Mouse (Mus musculus) MEL (cell line): ENCODE measurements at regions not wholly inside any gene's neighbourhood (a gene's known extent, or its start where the extent isn't known, plus 50 kb on each side); places are given as distances from the start of the nearest gene placed in this dataset.

Experiments used
- DNase-seq: peaks from one replicate; pipeline ENCODE4 v3.0.0; 2011; ENCODE audit warnings: low read depth, low spot score
- H3K27ac ChIP-seq: 2 replicates; pipeline ENCODE4 v1.5.1; 2012; ENCODE audit warnings: low read depth, mild to moderate bottlenecking, control low read depth, low read length, moderate library complexity; ENCODE audit not compliant: control insufficient read depth
- H3K27me3 ChIP-seq, 2 experiments: fragments of 150-350 bp in 1 of 2; sonication (generic) in 1 of 2; 2 replicates each; pipeline ENCODE4 v1.6.1; 2012; ENCODE audit warnings: low read length in 2 of 2, mild to moderate bottlenecking in 2 of 2, improper control_type of control experiment in 1 of 2, moderate library complexity in 1 of 2; ENCODE audit not compliant: insufficient read depth in 2 of 2, control insufficient read depth in 1 of 2
- H3K36me3 ChIP-seq, 2 experiments: 2 replicates each; pipeline ENCODE4 v1.6.1; 2012 to 2014; ENCODE audit warnings: low read length in 2 of 2, improper control_type of control experiment in 1 of 2, inconsistent platforms in 1 of 2, mild to moderate bottlenecking in 1 of 2; ENCODE audit not compliant: insufficient read depth in 2 of 2, control insufficient read depth in 1 of 2
- H3K4me1 ChIP-seq, 2 experiments: fragments of 150-350 bp in 1 of 2; sonication (generic) in 1 of 2; 2 replicates each; pipeline ENCODE4 v1.6.1; 2012; ENCODE audit warnings: low read length in 2 of 2, improper control_type of control experiment in 1 of 2, mild to moderate bottlenecking in 1 of 2; ENCODE audit not compliant: insufficient read depth in 2 of 2, control insufficient read depth in 1 of 2
- H3K4me3 ChIP-seq, 2 experiments: fragments of 150-350 bp in 1 of 2; sonication (generic) in 1 of 2; 2 replicates each; pipeline ENCODE4 v1.5.1; 2012; ENCODE audit warnings: low read depth in 2 of 2, low read length in 2 of 2, mild to moderate bottlenecking in 2 of 2, moderate library complexity in 2 of 2, control low read depth in 1 of 2, improper control_type of control experiment in 1 of 2; ENCODE audit not compliant: control insufficient read depth in 1 of 2, insufficient read depth in 1 of 2
- H3K79me2 ChIP-seq: 2 replicates; pipeline ENCODE4 v1.6.1; 2012; ENCODE audit warnings: mild to moderate bottlenecking, low read length, moderate library complexity; ENCODE audit not compliant: control insufficient read depth, poor library complexity, insufficient read depth
- H3K9ac ChIP-seq: 2 replicates; pipeline ENCODE4 v1.6.1; 2012; ENCODE audit warnings: low read depth, mild to moderate bottlenecking, control low read depth, low read length, moderate library complexity; ENCODE audit not compliant: control insufficient read depth, poor library complexity, severe bottlenecking
- H3K9me3 ChIP-seq: fragments of 150-350 bp; sonication (generic); replicated peaks from 2 replicates; pipeline ENCODE4 v1.6.1; 2012; ENCODE audit warnings: mild to moderate bottlenecking, low read length, improper control_type of control experiment, moderate library complexity; ENCODE audit not compliant: insufficient read depth
- CHD1 ChIP-seq: IDR thresholded peaks from 2 replicates; pipeline ENCODE4 v1.6.1; 2012; ENCODE audit warnings: low read depth, mild to moderate bottlenecking, inconsistent platforms, low read length, improper control_type of control experiment
- E2F4 ChIP-seq: IDR thresholded peaks from 2 replicates; pipeline ENCODE4 v1.6.1; 2011; ENCODE audit warnings: low read depth, low read length, improper control_type of control experiment, borderline replicate concordance
- ELF1 ChIP-seq: IDR thresholded peaks from 2 replicates; pipeline ENCODE4 v1.6.1; 2014; ENCODE audit warnings: low read depth, mild to moderate bottlenecking, inconsistent platforms, low read length, improper control_type of control experiment, moderate library complexity
- EP300 ChIP-seq, 2 experiments: IDR thresholded peaks; 2 replicates each; pipeline ENCODE4 v1.6.1; 2011; ENCODE audit warnings: improper control_type of control experiment in 2 of 2, low read length in 2 of 2, low read depth in 1 of 2, mild to moderate bottlenecking in 1 of 2
- ETS1 ChIP-seq: IDR thresholded peaks from 2 replicates; pipeline ENCODE4 v1.6.1; 2012; ENCODE audit warnings: low read depth, mild to moderate bottlenecking, inconsistent platforms, low read length, improper control_type of control experiment, moderate library complexity
- GABPA ChIP-seq: IDR thresholded peaks from 2 replicates; pipeline ENCODE4 v1.6.1; 2012; ENCODE audit warnings: low read depth, mild to moderate bottlenecking, inconsistent platforms, low read length, improper control_type of control experiment, moderate library complexity
- GATA1 ChIP-seq: IDR thresholded peaks from 2 replicates; pipeline ENCODE4 v1.6.1; 2011; ENCODE audit warnings: low read depth, low read length, improper control_type of control experiment
- KAT2A ChIP-seq: conservative IDR thresholded peaks from 2 replicates; pipeline ENCODE4 v1.6.1; 2012; ENCODE audit warnings: low read depth, low read length, improper control_type of control experiment, inconsistent platforms
- MAX ChIP-seq: IDR thresholded peaks from 2 replicates; pipeline ENCODE4 v1.6.1; 2011; ENCODE audit warnings: low read length, improper control_type of control experiment
- MAZ ChIP-seq: IDR thresholded peaks from 2 replicates; pipeline ENCODE4 v1.6.1; 2012; ENCODE audit warnings: low read depth, mild to moderate bottlenecking, inconsistent platforms, low read length, improper control_type of control experiment
- MEF2A ChIP-seq: IDR thresholded peaks from 2 replicates; pipeline ENCODE4 v1.6.1; 2014; ENCODE audit warnings: low read depth, mild to moderate bottlenecking, inconsistent platforms, low read length, improper control_type of control experiment; ENCODE audit not compliant: poor library complexity, insufficient replicate concordance, severe bottlenecking; ENCODE audit errors: extremely low read depth
- NRF1 ChIP-seq: IDR thresholded peaks from 2 replicates; pipeline ENCODE4 v1.6.1; 2014; ENCODE audit warnings: low read depth, mild to moderate bottlenecking, inconsistent platforms, low read length, improper control_type of control experiment, moderate library complexity; ENCODE audit not compliant: poor library complexity, insufficient read depth, severe bottlenecking
- POLR2AphosphoS2 ChIP-seq: IDR thresholded peaks from 2 replicates; pipeline ENCODE4 v1.6.1; 2011; ENCODE audit warnings: low read length, improper control_type of control experiment
- RAD21 ChIP-seq: IDR thresholded peaks from 2 replicates; pipeline ENCODE4 v1.6.1; 2011; ENCODE audit warnings: mild to moderate bottlenecking, low read depth, low read length, improper control_type of control experiment
- RCOR1 ChIP-seq: IDR thresholded peaks from 2 replicates; pipeline ENCODE4 v1.6.1; 2012; ENCODE audit warnings: low read depth, mild to moderate bottlenecking, inconsistent platforms, low read length, improper control_type of control experiment
- SIN3A ChIP-seq: IDR thresholded peaks from 2 replicates; pipeline ENCODE4 v1.6.1; 2012; ENCODE audit warnings: low read length, improper control_type of control experiment, inconsistent platforms
- SMC3 ChIP-seq: IDR thresholded peaks from 2 replicates; pipeline ENCODE4 v1.6.1; 2011; ENCODE audit warnings: low read depth, low read length, improper control_type of control experiment
- TAL1 ChIP-seq: IDR thresholded peaks from 2 replicates; pipeline ENCODE4 v1.6.1; 2012; ENCODE audit warnings: mild to moderate bottlenecking, inconsistent platforms, low read length, moderate library complexity, mixed read lengths
- TBP ChIP-seq: IDR thresholded peaks from 2 replicates; pipeline ENCODE4 v1.8.0; 2011; ENCODE audit warnings: low read depth, low read length, improper control_type of control experiment
- TCF12 ChIP-seq: IDR thresholded peaks from 2 replicates; pipeline ENCODE4 v1.6.1; 2014; ENCODE audit warnings: low read depth, mild to moderate bottlenecking, inconsistent platforms, low read length, improper control_type of control experiment, moderate library complexity
- UBTF ChIP-seq: IDR thresholded peaks from 2 replicates; pipeline ENCODE4 v1.6.1; 2012; ENCODE audit warnings: low read depth, mild to moderate bottlenecking, inconsistent platforms, low read length, improper control_type of control experiment, moderate library complexity, borderline replicate concordance; ENCODE audit not compliant: insufficient read depth
- USF1 ChIP-seq: IDR thresholded peaks from 2 replicates; pipeline ENCODE4 v1.6.1; 2014; ENCODE audit warnings: low read depth, mild to moderate bottlenecking, inconsistent platforms, low read length, improper control_type of control experiment, moderate library complexity
- USF2 ChIP-seq, 2 experiments: IDR thresholded peaks; 2 replicates each; pipeline ENCODE4 v1.6.1; 2011 to 2012; ENCODE audit warnings: improper control_type of control experiment in 2 of 2, low read length in 2 of 2, borderline replicate concordance in 1 of 2, inconsistent platforms in 1 of 2, low read depth in 1 of 2, mild to moderate bottlenecking in 1 of 2; ENCODE audit not compliant: insufficient read depth in 1 of 2
- ZC3H11A ChIP-seq: IDR thresholded peaks from 2 replicates; pipeline ENCODE4 v1.6.1; 2012; ENCODE audit warnings: low read depth, mild to moderate bottlenecking, inconsistent platforms, low read length, improper control_type of control experiment
- ZKSCAN1 ChIP-seq: IDR thresholded peaks from 2 replicates; pipeline ENCODE4 v1.6.1; 2012; ENCODE audit warnings: low read depth, mild to moderate bottlenecking, inconsistent platforms, low read length, improper control_type of control experiment, moderate library complexity

- Histone ChIP-seq H3K36me3 (no peaks in the 10 kb centered on the region), H3K27me3 (no peaks in the 10 kb centered on the region), H3K27ac (no peak overlapping the region), H3K79me2 (no peaks in the 10 kb centered on the region), H3K4me3 (no peak overlapping the region), H3K9ac (no peak overlapping the region)
- no peak for DNase-seq
- TF ChIP-seq GABPA (no peak), GATA1 (no peak), SMC3 (no peak), RAD21 (no peak), E2F4 (no peak), TAL1 (no peak), MAX (no peak), TCF12 (no peak), ELF1 (no peak), SIN3A (no peak), USF1 (no peak), USF2 (IDR thresholded peaks at IDR 0.05; ENCODE audit: borderline replicate concordance in 1 of 2, insufficient read depth in 1 of 2, low read depth in 1 of 2, low read length in 2 of 2) (no peak)
- TF ChIP-seq, all 39 proteins: peak for 0
- H3K4me1 ChIP-seq, result no peaks in the 10 kb centered on the region
- no peaks in the 10 kb centered on the region for H3K9me3 ChIP-seq
These were observed 306.0 kb downstream of the Gm6377 start for GRCm38 (mm10) chrX:109502571-109502970.

- no peak for DNase-seq
- TF ChIP-seq MEF2A (no peak), TCF12 (peak; percentile 64; the same call in 1 of the 2 replicates), UBTF (no peak), ZC3H11A (no peak), GABPA (no peak), TAL1 (no peak), E2F4 (no peak), RCOR1 (no peak), GATA1 (peak; percentile 57), KAT2A (no peak), POLR2AphosphoS2 (no peak), ZKSCAN1 (no peak), CHD1 (no peak), NRF1 (no peak), ETS1 (no peak), EP300 (IDR thresholded peaks at IDR 0.05; ENCODE audit: low read depth in 1 of 2, low read length in 2 of 2) (peak; percentile 49 to 54; a peak in 3 of 4 replicates), TBP (no peak), MAZ (no peak)
These were observed 355.9 kb downstream of the Gm6377 start for GRCm38 (mm10) chrX:109552471-109552870.

More at GRCm38 (mm10) chrX:109552471-109552870, 355.9 kb downstream of the Gm6377 start:
- Histone ChIP-seq H3K79me2 (no peaks in the 10 kb centered on the region), H3K36me3 (no peaks in the 10 kb centered on the region), H3K9me3 (no peaks in the 10 kb centered on the region), H3K4me1 (no peaks in the 10 kb centered on the region), H3K9ac (no peak overlapping the region), H3K27me3 (no peaks in the 10 kb centered on the region), H3K4me3 (no peak overlapping the region), H3K27ac (no peak overlapping the region)
